Mouse (Mus musculus): ENCODE measurements around the gene Lsg1. TPM values are rescaled to one million over a fixed set of nuclear protein-coding genes. Genes with fewer than 3 reads are reported as not detected.
A peak's percentile ranks its signal among the peaks of the same experiment; 100 is the strongest.

Lsg1 gene
- polyA plus RNA-seq, 1 experiment from 2014 or later = 80.7 TPM

- no peaks in the 10 kb centered on the region for H3K4me1 ChIP-seq (replicated peaks; ENCODE audit: control insufficient read depth, insufficient read depth, low read length)
- 96% methylated on average over 5 of the region's 5 CpGs for WGBS
- H3K9me3 ChIP-seq (ENCODE audit: control insufficient read depth, low read length) = no peaks in the 10 kb centered on the region
- no peak overlapping the region for H3K27ac ChIP-seq (ENCODE audit: low read depth, low read length)
- peaks cover 23% of the 10 kb centered on the region for H3K36me3 ChIP-seq (ENCODE audit: control insufficient read depth, insufficient read depth, low read length)
- no peak overlapping the region for H3K4me2 ChIP-seq (ENCODE audit: low read depth, low read length, severe bottlenecking)
- H3K4me3 ChIP-seq (ENCODE audit: low read depth, low read length) = no peak overlapping the region
- DNase-seq (ENCODE audit: low spot score) (no peak), ATAC-seq (replicated peaks; ENCODE audit: low FRiP score) (no peak)
- H3K9ac ChIP-seq (ENCODE audit: low read length) = no peak overlapping the region
- H3K27me3 ChIP-seq (ENCODE audit: control insufficient read depth, insufficient read depth, low read length) = no peaks in the 10 kb centered on the region
These were observed 16.0 kb downstream of the Lsg1 start for GRCm38 (mm10) chr16:30571378-30571777.

- Histone ChIP-seq H3K4me2 (ENCODE audit: low read depth, low read length, severe bottlenecking) (no peak overlapping the region), H3K36me3 (ENCODE audit: control insufficient read depth, insufficient read depth, low read length) (peaks cover 19% of the 10 kb centered on the region), H3K9me3 (ENCODE audit: control insufficient read depth, low read length) (no peaks in the 10 kb centered on the region), H3K27me3 (ENCODE audit: control insufficient read depth, insufficient read depth, low read length) (no peaks in the 10 kb centered on the region), H3K4me3 (ENCODE audit: low read depth, low read length) (no peak overlapping the region), H3K4me1 (replicated peaks; ENCODE audit: control insufficient read depth, insufficient read depth, low read length) (no peaks in the 10 kb centered on the region), H3K27ac (ENCODE audit: low read depth, low read length) (no peak overlapping the region), H3K9ac (ENCODE audit: low read length) (no peak overlapping the region)
- DNase-seq (ENCODE audit: low spot score) (no peak), ATAC-seq (replicated peaks; ENCODE audit: low FRiP score) (no peak)
- WGBS = 90% methylated on average over 4 of the region's 4 CpGs
These were observed 17.2 kb downstream of the Lsg1 start for GRCm38 (mm10) chr16:30570173-30570572.

DNA sequence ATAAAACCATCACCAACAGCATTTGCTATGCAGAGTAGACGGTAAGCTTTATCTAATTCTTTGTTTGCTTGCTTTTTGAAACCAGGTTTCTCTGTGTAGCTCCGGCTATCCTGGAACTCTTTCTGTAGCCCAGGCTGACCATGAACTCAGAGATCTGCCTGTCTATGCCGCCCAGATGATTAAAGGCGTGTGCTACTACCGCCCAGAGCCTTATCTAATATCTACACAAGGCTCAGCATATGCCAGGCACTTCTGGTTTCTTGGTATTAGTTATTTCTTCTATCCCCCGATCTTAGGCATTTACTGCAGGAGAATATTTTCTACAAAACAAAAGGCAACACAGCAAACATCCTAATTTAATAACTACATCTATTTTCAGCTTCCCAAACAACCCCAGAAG lies 21.8 kb downstream of the Lsg1 start:
- Histone ChIP-seq H3K4me2 (ENCODE audit: low read depth, low read length, severe bottlenecking) (no peak overlapping the region), H3K4me1 (replicated peaks; ENCODE audit: control insufficient read depth, insufficient read depth, low read length) (no peaks in the 10 kb centered on the region), H3K36me3 (ENCODE audit: control insufficient read depth, insufficient read depth, low read length) (peaks cover 28% of the 10 kb centered on the region), H3K4me3 (ENCODE audit: low read depth, low read length) (no peak overlapping the region), H3K9me3 (ENCODE audit: control insufficient read depth, low read length) (no peaks in the 10 kb centered on the region), H3K9ac (ENCODE audit: low read length) (no peak overlapping the region), H3K27me3 (ENCODE audit: control insufficient read depth, insufficient read depth, low read length) (no peaks in the 10 kb centered on the region), H3K27ac (ENCODE audit: low read depth, low read length) (no peak overlapping the region)
- no peak for ATAC-seq (replicated peaks; ENCODE audit: low FRiP score)
- 91% methylated on average over 6 of the region's 6 CpGs for WGBS
- no peak for DNase-seq (ENCODE audit: low spot score)

DNA sequence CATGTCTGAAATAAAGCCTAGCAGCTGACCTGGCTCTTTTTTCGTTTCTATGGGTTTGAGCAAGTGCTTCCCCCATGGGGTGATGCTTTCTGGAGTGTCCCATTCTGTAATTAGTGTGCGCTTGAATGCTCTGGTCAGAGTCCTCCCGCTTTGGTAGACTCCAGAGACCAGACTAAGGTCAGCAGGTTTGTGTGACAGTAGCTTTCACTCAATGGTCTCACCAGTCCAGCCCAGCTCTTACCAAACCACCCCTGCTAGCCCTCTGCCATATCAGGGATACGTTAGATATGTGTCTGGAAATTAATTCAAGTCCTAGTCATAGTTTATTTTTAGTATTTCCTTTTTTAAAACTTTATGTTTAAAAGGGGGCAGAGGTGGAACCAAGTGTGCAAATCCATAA lies 26.8 kb downstream of the Lsg1 start:
- WGBS = 87% methylated on average over 4 of the region's 4 CpGs

DNA sequence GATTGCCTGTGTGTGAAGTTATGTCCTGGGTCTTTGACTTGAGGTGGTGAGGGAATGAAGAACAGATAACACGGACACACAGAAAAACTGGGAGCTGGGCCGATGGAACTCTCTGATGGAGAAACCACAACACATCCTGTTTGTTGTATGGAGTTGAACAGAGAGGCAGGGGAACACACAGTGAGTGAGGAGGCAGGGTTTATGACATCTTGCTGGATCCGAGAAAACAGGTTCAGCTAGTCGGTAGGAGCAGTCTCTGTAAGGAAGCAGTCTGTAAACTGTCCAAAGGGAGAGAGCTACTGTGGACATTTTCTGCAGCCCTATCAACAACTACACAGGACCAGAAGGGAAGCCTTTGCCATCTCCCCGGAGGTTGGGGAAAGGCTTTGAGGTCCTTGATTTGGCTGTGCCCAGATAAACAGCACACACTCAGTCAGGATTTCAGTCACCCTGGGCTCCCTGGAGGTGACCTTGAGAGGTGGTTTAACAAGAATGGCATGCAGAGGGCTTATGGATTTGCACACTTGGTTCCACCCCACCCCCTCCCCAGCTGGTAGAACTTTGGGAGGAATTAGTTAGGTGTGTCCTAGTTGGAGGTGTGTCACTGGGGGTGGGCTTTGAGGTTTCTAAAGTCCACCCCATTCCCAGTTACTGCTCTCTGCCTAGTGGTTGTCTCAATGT lies 27.9 kb downstream of the Lsg1 start:
- H3K36me3 ChIP-seq (ENCODE audit: control insufficient read depth, insufficient read depth, low read length) = peaks cover 14% of the 10 kb centered on the region; the same call in 1 of the 2 replicates
- H3K27me3 ChIP-seq (ENCODE audit: control insufficient read depth, insufficient read depth, low read length) = no peaks in the 10 kb centered on the region
- ATAC-seq (replicated peaks; ENCODE audit: low FRiP score) (no peak), DNase-seq (ENCODE audit: low spot score) (no peak)
- no peak overlapping the region for H3K9ac ChIP-seq (ENCODE audit: low read length)
- WGBS = 94% methylated on average over 5 of the region's 5 CpGs
- H3K4me1 ChIP-seq (replicated peaks; ENCODE audit: control insufficient read depth, insufficient read depth, low read length) = no peaks in the 10 kb centered on the region
- H3K9me3 ChIP-seq (ENCODE audit: control insufficient read depth, low read length) = peaks cover 2% of the 10 kb centered on the region; the same call in 1 of the 2 replicates
- H3K4me2 ChIP-seq (ENCODE audit: low read depth, low read length, severe bottlenecking) = no peak overlapping the region
- no peak overlapping the region for H3K27ac ChIP-seq (ENCODE audit: low read depth, low read length)
- no peak overlapping the region for H3K4me3 ChIP-seq (ENCODE audit: low read depth, low read length)

More for the DNA sequence above, 26.8 kb downstream of the Lsg1 start:
- Histone ChIP-seq H3K4me3 (ENCODE audit: low read depth, low read length) (no peak overlapping the region), H3K4me1 (replicated peaks; ENCODE audit: control insufficient read depth, insufficient read depth, low read length) (no peaks in the 10 kb centered on the region), H3K9me3 (ENCODE audit: control insufficient read depth, low read length) (peaks cover 2% of the 10 kb centered on the region; the same call in 1 of the 2 replicates), H3K36me3 (ENCODE audit: control insufficient read depth, insufficient read depth, low read length) (peaks cover 14% of the 10 kb centered on the region; the same call in 1 of the 2 replicates), H3K27me3 (ENCODE audit: control insufficient read depth, insufficient read depth, low read length) (no peaks in the 10 kb centered on the region), H3K9ac (ENCODE audit: low read length) (no peak overlapping the region), H3K27ac (ENCODE audit: low read depth, low read length) (no peak overlapping the region), H3K4me2 (ENCODE audit: low read depth, low read length, severe bottlenecking) (no peak overlapping the region)
- DNase-seq (ENCODE audit: low spot score) (no peak), ATAC-seq (replicated peaks; ENCODE audit: low FRiP score) (no peak)

GRCm38 (mm10) chr16:30554109-30554508 lies 33.3 kb downstream of the Lsg1 start:
- no peak for DNase-seq (ENCODE audit: low spot score)

GRCm38 (mm10) chr16:30552621-30553338 lies 34.6 kb downstream of the Lsg1 start:
- DNase-seq (ENCODE audit: low spot score) (no peak), ATAC-seq (replicated peaks; ENCODE audit: low FRiP score) (no peak)
- Histone ChIP-seq H3K4me3 (ENCODE audit: low read depth, low read length) (no peak overlapping the region), H3K9ac (ENCODE audit: low read length) (no peak overlapping the region), H3K4me2 (ENCODE audit: low read depth, low read length, severe bottlenecking) (no peak overlapping the region), H3K36me3 (ENCODE audit: control insufficient read depth, insufficient read depth, low read length) (no peaks in the 10 kb centered on the region), H3K4me1 (replicated peaks; ENCODE audit: control insufficient read depth, insufficient read depth, low read length) (no peaks in the 10 kb centered on the region; the same call in 1 of the 2 replicates), H3K27me3 (ENCODE audit: control insufficient read depth, insufficient read depth, low read length) (no peaks in the 10 kb centered on the region), H3K27ac (ENCODE audit: low read depth, low read length) (no peak overlapping the region), H3K9me3 (ENCODE audit: control insufficient read depth, low read length) (peaks cover 2% of the 10 kb centered on the region; the same call in 1 of the 2 replicates)
- 36% methylated on average over 11 of the region's 11 CpGs for WGBS

More at GRCm38 (mm10) chr16:30554109-30554508, 33.3 kb downstream of the Lsg1 start:
- no peak overlapping the region for H3K4me3 ChIP-seq (ENCODE audit: low read depth, low read length)
- no peak overlapping the region for H3K4me2 ChIP-seq (ENCODE audit: low read depth, low read length, severe bottlenecking)
- 95% methylated on average over 8 of the region's 8 CpGs for WGBS
- no peak for ATAC-seq (replicated peaks; ENCODE audit: low FRiP score)
- H3K36me3 ChIP-seq (ENCODE audit: control insufficient read depth, insufficient read depth, low read length) = no peaks in the 10 kb centered on the region; the same call in 1 of the 2 replicates
- H3K9ac ChIP-seq (ENCODE audit: low read length) = no peak overlapping the region
- H3K27me3 ChIP-seq (ENCODE audit: control insufficient read depth, insufficient read depth, low read length) = no peaks in the 10 kb centered on the region
- no peak overlapping the region for H3K27ac ChIP-seq (ENCODE audit: low read depth, low read length)
- no peaks in the 10 kb centered on the region; the same call in 1 of the 2 replicates for H3K4me1 ChIP-seq (replicated peaks; ENCODE audit: control insufficient read depth, insufficient read depth, low read length)
- peaks cover 2% of the 10 kb centered on the region; the same call in 1 of the 2 replicates for H3K9me3 ChIP-seq (ENCODE audit: control insufficient read depth, low read length)

GRCm38 (mm10) chr16:30550748-30551192 lies 36.6 kb downstream of the Lsg1 start, which contains the start of gene Tmem44:
Tmem44 (minus strand) TSS chr16:30550842.
- 10% methylated on average over 14 of the region's 14 CpGs for WGBS
- Histone ChIP-seq H3K4me1 (replicated peaks; ENCODE audit: control insufficient read depth, insufficient read depth, low read length) (no peaks in the 10 kb centered on the region; the same call in 1 of the 2 replicates), H3K9me3 (ENCODE audit: control insufficient read depth, low read length) (no peaks in the 10 kb centered on the region; the same call in 1 of the 2 replicates), H3K9ac (ENCODE audit: low read length) (peak within 1 kb of the TSS; percentile 98), H3K27ac (ENCODE audit: low read depth, low read length) (no peak within 1 kb of the TSS), H3K27me3 (ENCODE audit: control insufficient read depth, insufficient read depth, low read length) (no peaks in the 10 kb centered on the region), H3K4me2 (ENCODE audit: low read depth, low read length, severe bottlenecking) (peak within 1 kb of the TSS; percentile 81), H3K36me3 (ENCODE audit: control insufficient read depth, insufficient read depth, low read length) (peaks cover 3% of the 10 kb centered on the region; the same call in 1 of the 2 replicates), H3K4me3 (ENCODE audit: low read depth, low read length) (peak within 1 kb of the TSS; percentile 72)
- DNase-seq (ENCODE audit: low spot score) (no peak), ATAC-seq (replicated peaks; ENCODE audit: low FRiP score) (peak; percentile 70)

All from forebrain, embryonic 11.5 days (tissue).